Mouse (Mus musculus): ENCODE results near the gene Cldn12. TPM values are rescaled to one million over a fixed set of nuclear protein-coding genes. Genes with fewer than 3 reads are reported as not detected.

Gene Cldn12
- total RNA-seq (2021) = 10 to 100 TPM; 19.0 to 23.5 TPM

GRCm38 (mm10) chr5:5514196-5515076 is at the start of gene Cldn12:
Cldn12 (minus strand) TSS chr5:5514958.
- peak; percentile 92 to 93 for DNase-seq
- intact Hi-C loops (cut with DNase I) = loop anchor here (2.0 to 5.0 kb wide), 2 partner anchors 44 to 148 kb away; partner anchors contain the start of genes Cfap69 and Gtpbp10

- no peak for DNase-seq
Observed at GRCm38 (mm10) chr5:5562435-5562834, 47.7 kb upstream of the Cldn12 start.

GRCm38 (mm10) chr5:5561041-5561706 is 46.4 kb upstream of the Cldn12 start:
- intact Hi-C loops (cut with DNase I) = no loop called here
- no peak for DNase-seq

More at GRCm38 (mm10) chr5:5562435-5562834, 47.7 kb upstream of the Cldn12 start:
- intact Hi-C loops (cut with DNase I) = no loop called here

- no peak for DNase-seq
- intact Hi-C loops (cut with DNase I) = loop anchor here (2.0 kb wide), 1 partner anchor 45 kb away; the partner anchor contains the start of gene Cldn12
Observed at GRCm38 (mm10) chr5:5559798-5560197, 45.0 kb upstream of the Cldn12 start.

- DNase-seq = peak; percentile 93 to 96
- intact Hi-C loops (cut with DNase I) = loop anchor here (2.0 kb wide), 1 partner anchor 44 kb away; the partner anchor contains the start of gene Cldn12
Observed at GRCm38 (mm10) chr5:5559079-5559740, 44.5 kb upstream of the Cldn12 start, which contains the start of gene Gtpbp10. Gtpbp10 (minus strand) TSS chr5:5559538.

- intact Hi-C loops (cut with DNase I) = no loop called here
- no peak for DNase-seq
Observed at GRCm38 (mm10) chr5:5551110-5551509, 36.4 kb upstream of the Cldn12 start.

- DNase-seq = no peak
- intact Hi-C loops (cut with DNase I) = no loop called here
Observed at GRCm38 (mm10) chr5:5540385-5540784, 25.6 kb upstream of the Cldn12 start.

- no peak for DNase-seq
- intact Hi-C loops (cut with DNase I) = no loop called here
Observed at GRCm38 (mm10) chr5:5539771-5540170, 25.0 kb upstream of the Cldn12 start.

- DNase-seq = no peak
- intact Hi-C loops (cut with DNase I) = no loop called here
Observed at GRCm38 (mm10) chr5:5536131-5536530, 21.4 kb upstream of the Cldn12 start.

- intact Hi-C loops (cut with DNase I) = no loop called here
- DNase-seq = no peak
Observed at GRCm38 (mm10) chr5:5533656-5534420, 19.1 kb upstream of the Cldn12 start.

- no peak for DNase-seq
Observed at GRCm38 (mm10) chr5:5515411-5515810, 653 bp upstream of the Cldn12 start.

GRCm38 (mm10) chr5:5511401-5511800 is 3.4 kb downstream of the Cldn12 start:
- DNase-seq = no peak
- intact Hi-C loops (cut with DNase I) = loop anchor here (5.0 kb wide), 1 partner anchor 151 kb away; the partner anchor contains the start of gene Cfap69

More at GRCm38 (mm10) chr5:5515411-5515810, 653 bp upstream of the Cldn12 start:
- intact Hi-C loops (cut with DNase I) = loop anchor here (2.0 kb wide), 1 partner anchor 43 kb away; the partner anchor contains the start of gene Gtpbp10

GRCm38 (mm10) chr5:5510989-5511388 is 3.8 kb downstream of the Cldn12 start:
- no peak for DNase-seq
- intact Hi-C loops (cut with DNase I) = loop anchor here (5.0 kb wide), 1 partner anchor 151 kb away; the partner anchor contains the start of gene Cfap69

GRCm38 (mm10) chr5:5510304-5510887 is 4.4 kb downstream of the Cldn12 start:
- intact Hi-C loops (cut with DNase I) = loop anchor here (5.0 kb wide), 1 partner anchor 152 kb away; the partner anchor contains the start of gene Cfap69
- no peak for DNase-seq

- DNase-seq = no peak
- intact Hi-C loops (cut with DNase I) = no loop called here
Observed at GRCm38 (mm10) chr5:5508231-5508630, 6.5 kb downstream of the Cldn12 start.

GRCm38 (mm10) chr5:5507701-5508225 is 7.0 kb downstream of the Cldn12 start:
- peak; percentile 35 to 63 for DNase-seq
- intact Hi-C loops (cut with DNase I) = no loop called here

GRCm38 (mm10) chr5:5504456-5504855 is 10.3 kb downstream of the Cldn12 start:
- intact Hi-C loops (cut with DNase I) = no loop called here
- DNase-seq = no peak

- no peak for DNase-seq
- intact Hi-C loops (cut with DNase I) = no loop called here
Observed at GRCm38 (mm10) chr5:5503381-5503780, 11.4 kb downstream of the Cldn12 start.

GRCm38 (mm10) chr5:5501583-5501982 is 13.2 kb downstream of the Cldn12 start:
- intact Hi-C loops (cut with DNase I) = no loop called here
- no peak for DNase-seq

All from heart, postnatal 36 days (tissue).